Mouse (Mus musculus) liver, adult 2 months (tissue): ENCODE measurements around the gene Rad1. TPM values are rescaled to one million over a fixed set of nuclear protein-coding genes. Genes with fewer than 3 reads are reported as not detected.

ENCODE experiments used
- DNase-seq: peaks from one replicate; pipeline ENCODE4 v3.0.0-alpha.2; 2011; ENCODE audit warnings: low read depth, low spot score; ENCODE audit errors: extremely low read depth
- H3K27ac ChIP-seq: fragments of 200-500 bp; replicated peaks from 2 replicates; pipeline ENCODE4 v1.5.1; 2012; ENCODE audit warnings: low read depth, mild to moderate bottlenecking, control low read depth, inconsistent platforms, low read length; ENCODE audit not compliant: insufficient read depth
- H3K27me3 ChIP-seq: fragments of 200-500 bp; 2 replicates; pipeline ENCODE4 v1.6.1; 2012; ENCODE audit warnings: mild to moderate bottlenecking, moderate library complexity, low read length, inconsistent platforms; ENCODE audit not compliant: control insufficient read depth, insufficient read depth
- H3K36me3 ChIP-seq: fragments of 200-500 bp; 2 replicates; pipeline ENCODE4 v1.6.1; 2012; ENCODE audit warnings: low read length, inconsistent platforms; ENCODE audit not compliant: control insufficient read depth, insufficient read depth
- H3K4me1 ChIP-seq: fragments of 200-500 bp; 2 replicates; pipeline ENCODE4 v1.6.1; 2011; ENCODE audit warnings: low read length; ENCODE audit not compliant: control insufficient read depth, insufficient read depth
- H3K4me3 ChIP-seq: fragments of 200-500 bp; 2 replicates; pipeline ENCODE4 v1.5.1; 2011; ENCODE audit warnings: low read depth, mild to moderate bottlenecking, control low read depth, low read length, moderate library complexity; ENCODE audit not compliant: insufficient read depth
- H3K79me2 ChIP-seq: fragments of 200-500 bp; 2 replicates; pipeline ENCODE4 v1.6.1; 2012; ENCODE audit warnings: inconsistent platforms, mild to moderate bottlenecking, low read length, moderate library complexity; ENCODE audit not compliant: control insufficient read depth, insufficient read depth
- H3K9ac ChIP-seq: fragments of 200-500 bp; 2 replicates; pipeline ENCODE4 v1.6.1; 2012; ENCODE audit warnings: low read depth, mild to moderate bottlenecking, control low read depth, inconsistent platforms, low read length
- CTCF ChIP-seq: fragments of 200-500 bp; IDR thresholded peaks from 2 replicates; pipeline ENCODE4 v1.5.1; 2011; ENCODE audit warnings: low read depth, low read length, control low read depth
- POLR2A ChIP-seq: fragments of 200-500 bp; IDR thresholded peaks from 2 replicates; pipeline ENCODE4 v1.6.1; 2011; ENCODE audit warnings: low read length, control low read depth; ENCODE audit not compliant: insufficient read depth; ENCODE audit errors: extremely low read depth
- WGBS: fragments of 180-500 bp; shearing (Covaris S2); methylation state at CpG from one replicate; pipeline ENCODE4 v1.1.7; 2018; 5-methylcytosine and 5-hydroxymethylcytosine counted together
- polyA plus RNA-seq: library from polyadenylated mRNA; depleted of rRNA; stranded (reverse); fragments of >200 nt; gene quantifications from 2 replicates; pipeline ENCODE4 v1.2.3, GENCODE M21; 2012
- total RNA-seq: library from RNA; depleted of rRNA; stranded (reverse); fragments of >200 nt; gene quantifications from 2 replicates; pipeline ENCODE4 v1.2.3, GENCODE M21; 2014

The Rad1 gene
- total and polyA plus RNA-seq, 2 experiments: 4.3 to 4.6 TPM

GRCm38 (mm10) chr15:10499593-10499992 is 13.8 kb downstream of the Rad1 start:
- WGBS: 81% methylated on average over 5 of the region's 5 CpGs

DNA sequence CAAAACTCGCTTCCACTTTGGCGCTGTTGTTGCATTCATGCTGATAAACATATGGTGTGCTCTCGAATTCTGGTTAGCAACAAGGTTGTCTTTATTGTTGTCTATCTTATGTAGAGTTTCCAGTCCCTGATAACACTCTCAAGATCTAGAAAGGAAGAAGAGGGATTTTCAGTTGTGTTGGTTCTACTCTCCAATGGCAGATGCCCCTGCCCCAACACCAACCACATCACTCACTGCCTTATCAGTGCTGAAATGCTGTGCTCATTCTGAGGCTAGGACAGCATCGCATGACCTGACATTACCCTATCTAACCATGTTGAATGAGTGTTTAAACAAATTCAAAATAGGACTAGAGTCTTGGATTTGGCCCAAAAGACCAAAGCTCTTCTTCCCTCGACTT is 14.2 kb downstream of the Rad1 start:
- WGBS: 72% methylated on average over 5 of the region's 5 CpGs
- Histone ChIP-seq H3K79me2 (no peaks in the 10 kb centered on the region), H3K9ac (no peak overlapping the region), H3K27ac (no peak overlapping the region), H3K4me3 (no peak overlapping the region), H3K36me3 (no peaks in the 10 kb centered on the region), H3K27me3 (no peaks in the 10 kb centered on the region), H3K4me1 (no peaks in the 10 kb centered on the region)
- no peak for DNase-seq
- TF ChIP-seq POLR2A (no peak), CTCF (no peak)

More at GRCm38 (mm10) chr15:10499593-10499992, 13.8 kb downstream of the Rad1 start:
- H3K79me2 ChIP-seq: no peaks in the 10 kb centered on the region
- H3K27me3 ChIP-seq: no peaks in the 10 kb centered on the region
- no peak for DNase-seq
- H3K4me1 ChIP-seq: no peaks in the 10 kb centered on the region
- no peaks in the 10 kb centered on the region for H3K36me3 ChIP-seq
- no peak overlapping the region for H3K27ac ChIP-seq
- H3K4me3 ChIP-seq: no peak overlapping the region
- no peak overlapping the region for H3K9ac ChIP-seq
- TF ChIP-seq CTCF (no peak), POLR2A (no peak)

GRCm38 (mm10) chr15:10500838-10501719 is 15.3 kb downstream of the Rad1 start:
- 58% methylated on average over 11 of the region's 11 CpGs for WGBS
- Histone ChIP-seq H3K36me3 (no peaks in the 10 kb centered on the region), H3K9ac (no peak overlapping the region), H3K4me3 (no peak overlapping the region), H3K79me2 (no peaks in the 10 kb centered on the region), H3K27me3 (no peaks in the 10 kb centered on the region), H3K4me1 (no peaks in the 10 kb centered on the region), H3K27ac (no peak overlapping the region)
- no peak for DNase-seq
- TF ChIP-seq POLR2A (no peak), CTCF (peak; percentile 85)

DNA sequence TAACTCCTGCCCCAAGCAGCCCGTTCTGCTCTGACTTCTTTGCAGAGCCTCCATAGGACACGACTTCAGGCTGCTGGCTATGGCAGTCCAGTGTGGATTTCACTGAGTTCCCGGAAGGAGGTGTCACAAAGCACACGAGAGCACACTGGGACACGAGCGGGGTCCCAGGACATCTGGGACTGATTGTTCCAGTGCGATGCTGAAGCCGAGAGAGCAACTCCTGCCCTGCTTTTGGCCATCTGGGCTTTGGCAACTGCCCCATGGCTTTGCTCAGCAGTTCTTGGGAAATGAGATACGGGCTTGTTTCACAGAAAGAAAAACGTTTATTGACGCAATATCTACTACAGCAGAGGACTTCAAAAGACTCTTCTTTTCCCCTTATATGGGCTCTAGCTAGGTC is 20.3 kb downstream of the Rad1 start:
- DNase-seq: no peak
- Histone ChIP-seq H3K36me3 (no peaks in the 10 kb centered on the region), H3K4me3 (no peak overlapping the region), H3K27ac (no peak overlapping the region), H3K79me2 (no peaks in the 10 kb centered on the region), H3K4me1 (no peaks in the 10 kb centered on the region), H3K9ac (no peak overlapping the region), H3K27me3 (no peaks in the 10 kb centered on the region)
- WGBS: 54% methylated on average over 11 of the region's 11 CpGs
- TF ChIP-seq CTCF (no peak), POLR2A (no peak)

- Histone ChIP-seq H3K4me1 (no peaks in the 10 kb centered on the region), H3K27ac (no peak overlapping the region), H3K9ac (no peak overlapping the region), H3K27me3 (no peaks in the 10 kb centered on the region), H3K4me3 (no peak overlapping the region), H3K36me3 (no peaks in the 10 kb centered on the region), H3K79me2 (no peaks in the 10 kb centered on the region)
- no peak for DNase-seq
- WGBS: 89% methylated on average over 7 of the region's 7 CpGs
- TF ChIP-seq POLR2A (no peak), CTCF (no peak)
These were observed 29.3 kb downstream of the Rad1 start for GRCm38 (mm10) chr15:10515166-10515565.

DNA sequence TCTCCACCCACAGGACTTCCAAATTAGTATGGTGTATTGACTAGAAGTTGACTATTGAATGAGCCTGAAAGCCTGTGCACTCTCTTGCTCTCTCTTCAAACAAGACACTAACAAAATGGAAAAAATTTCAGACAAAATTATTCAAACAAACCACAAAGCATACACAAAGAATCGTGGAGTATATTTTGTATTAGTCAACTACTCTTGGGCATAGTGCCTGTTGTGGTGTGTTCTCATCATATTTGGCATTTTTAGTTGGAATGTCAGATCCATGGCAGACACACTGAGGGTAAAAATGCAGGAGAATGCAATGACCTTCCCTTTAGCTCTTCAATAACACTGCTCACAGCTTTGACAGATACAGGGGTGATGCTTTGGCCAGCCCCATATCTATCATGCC is 40.1 kb downstream of the Rad1 start:
- Histone ChIP-seq H3K27ac (no peak overlapping the region), H3K4me3 (no peak overlapping the region), H3K9ac (no peak overlapping the region), H3K36me3 (no peaks in the 10 kb centered on the region), H3K4me1 (no peaks in the 10 kb centered on the region), H3K79me2 (no peaks in the 10 kb centered on the region), H3K27me3 (no peaks in the 10 kb centered on the region)
- 72% methylated on average over 1 of the region's 1 CpGs for WGBS
- no peak for TF ChIP-seq POLR2A
- no peak for TF ChIP-seq CTCF
- DNase-seq: no peak
